Mouse (Mus musculus) heart, postnatal 0 days (tissue): ENCODE results near the gene Daglb.

Experiments
- CTCF ChIP-seq: IDR thresholded peaks from 2 replicates; pipeline ENCODE4 v1.5.1; 2016; ENCODE audit warnings: antibody characterized with exemption, control low read depth, low read depth
- EP300 ChIP-seq: IDR thresholded peaks from 2 replicates; pipeline ENCODE4 v1.6.1; 2016; ENCODE audit warnings: antibody characterized with exemption, low read depth

- TF ChIP-seq CTCF = no peak
- no peak for TF ChIP-seq EP300
Measured at GRCm38 (mm10) chr5:143441753-143442152, 22.6 kb upstream of the Daglb start.
